In genomic region chr14:122412841-122413541, GRCm38 (mm10) we compare ENCODE assay signal across 14 mouse cellular contexts. TPM values are rescaled to one million over a fixed set of nuclear protein-coding genes. Genes with fewer than 3 reads are reported as not detected.
"Had no signal": no experiment of that assay in that cellular context is flagged by ENCODE, and none has a peak within 500 bp of the region (broad histone marks: within the 10 kb centered on the region; RNA-seq: fewer than 3 reads in every experiment).

No protein-coding gene starts in this region.

- H3K36me3 ChIP-seq: limb, embryonic 13.5 days; liver, embryonic 15.5 days; neural tube, embryonic 12.5 days had no signal

- H3K4me2 ChIP-seq: limb, embryonic 13.5 days; liver, embryonic 11.5 days; liver, embryonic 15.5 days; neural tube, embryonic 12.5 days had no signal

- H3K9ac ChIP-seq: limb, embryonic 13.5 days; liver, embryonic 15.5 days; neural tube, embryonic 12.5 days had no signal

- ATAC-seq: intestine, embryonic 16.5 days had no signal

- DNase-seq: kidney, adult 8-10 months; lung, adult 2 months; lung, postnatal 14 days; midbrain, embryonic 14.5 days; thymus, postnatal 4 days had no signal

- H3K4me1 ChIP-seq: liver, embryonic 15.5 days had no signal

- H3K4me3 ChIP-seq: left cerebral cortex, adult 2 months; limb, embryonic 13.5 days; liver, embryonic 15.5 days; neural tube, embryonic 12.5 days had no signal

- H3K9me3 ChIP-seq: limb, embryonic 13.5 days; liver, embryonic 15.5 days; neural tube, embryonic 12.5 days had no signal

- H3K27ac ChIP-seq: left cerebral cortex, adult 2 months; limb, embryonic 13.5 days; liver, embryonic 15.5 days; neural tube, embryonic 12.5 days; stomach, postnatal 0 days had no signal

RNA-seq across cellular contexts. Expression of gene Gm5089, which starts 37.9 kb away (rescaled TPM):
- polyA plus RNA-seq: intestine, embryonic 16.5 days; kidney, embryonic 16.5 days; large intestine, adult 2 months; liver, embryonic 11.5 days; liver, embryonic 15.5 days; lung, adult 2 months; stomach, postnatal 0 days had no signal

RNA-seq across cellular contexts. Expression of gene Zic5, which starts 52.5 kb away (rescaled TPM):
- polyA plus RNA-seq: intestine, embryonic 16.5 days; large intestine, adult 2 months; liver, embryonic 15.5 days; lung, adult 2 months; stomach, postnatal 0 days had no signal
